Mouse (Mus musculus): Measurements from ENCODE around the gene Efcab9. TPM values are rescaled to one million over a fixed set of nuclear protein-coding genes. Genes with fewer than 3 reads are reported as not detected.

The Efcab9 gene
- 0.36 and 0.59 TPM in 2 replicates for polyA plus RNA-seq (2016; fragmentation: Nextera tagmentation; extraction: Ambion mirVana)

GRCm38 (mm10) chr11:32531871-32532764 lies at the start of gene Efcab9:
Gene Efcab9, minus strand, starts transcription at chr11:32532081.
- Histone ChIP-seq H3K36me3 (no peaks in the 10 kb centered on the region), H3K9me3 (no peaks in the 10 kb centered on the region), H3K4me1 (replicated peaks) (peaks cover 14% of the 10 kb centered on the region; the same call in 1 of the 2 replicates), H3K4me2 (peak within 1 kb of the TSS; percentile 97), H3K27me3 (peaks cover 43% of the 10 kb centered on the region), H3K27ac (no peak within 1 kb of the TSS), H3K9ac (replicated peaks) (peak within 1 kb of the TSS; percentile 67), H3K4me3 (replicated peaks) (peak within 1 kb of the TSS; percentile 71)
- 6% methylated on average over 33 of the region's 33 CpGs for WGBS
- no peak for ATAC-seq (ENCODE audit: insufficient number of reproducible peaks, insufficient read depth, low FRiP score, low TSS enrichment, low read depth)

GRCm38 (mm10) chr11:32581031-32581430 lies 49.1 kb upstream of the Efcab9 start:
- Histone ChIP-seq H3K4me3 (replicated peaks) (no peak overlapping the region), H3K9ac (replicated peaks) (no peak overlapping the region), H3K9me3 (no peaks in the 10 kb centered on the region), H3K27ac (no peak overlapping the region), H3K4me1 (replicated peaks) (0 out of 2 replicates have a peak, but pooled peaks cover 6% of the 10 kb centered on the region), H3K36me3 (no peaks in the 10 kb centered on the region), H3K27me3 (no peaks in the 10 kb centered on the region), H3K4me2 (no peak overlapping the region)
- 51% methylated on average over 2 of the region's 2 CpGs for WGBS
- ATAC-seq (ENCODE audit: insufficient number of reproducible peaks, insufficient read depth, low FRiP score, low TSS enrichment, low read depth): no peak

GRCm38 (mm10) chr11:32580305-32580947 lies 48.5 kb upstream of the Efcab9 start:
- Histone ChIP-seq H3K27ac (no peak overlapping the region), H3K9me3 (no peaks in the 10 kb centered on the region), H3K4me2 (no peak overlapping the region), H3K4me3 (replicated peaks) (no peak overlapping the region), H3K36me3 (no peaks in the 10 kb centered on the region), H3K4me1 (replicated peaks) (0 out of 2 replicates have a peak, but pooled peaks cover 6% of the 10 kb centered on the region), H3K9ac (replicated peaks) (no peak overlapping the region), H3K27me3 (no peaks in the 10 kb centered on the region)
- 81% methylated on average over 16 of the region's 16 CpGs for WGBS
- no peak for ATAC-seq (ENCODE audit: insufficient number of reproducible peaks, insufficient read depth, low FRiP score, low TSS enrichment, low read depth)

- no peak for ATAC-seq (ENCODE audit: insufficient number of reproducible peaks, insufficient read depth, low FRiP score, low TSS enrichment, low read depth)
- H3K4me3 ChIP-seq (replicated peaks): no peak overlapping the region
- no peaks in the 10 kb centered on the region for H3K27me3 ChIP-seq
- H3K4me2 ChIP-seq: no peak overlapping the region
- H3K27ac ChIP-seq: no peak overlapping the region
- no peaks in the 10 kb centered on the region for H3K9me3 ChIP-seq
- H3K9ac ChIP-seq (replicated peaks): no peak overlapping the region
- WGBS: 62% methylated on average over 5 of the region's 5 CpGs
- no peaks in the 10 kb centered on the region for H3K36me3 ChIP-seq
- 0 out of 2 replicates have a peak, but pooled peaks cover 6% of the 10 kb centered on the region for H3K4me1 ChIP-seq (replicated peaks)
Observed at GRCm38 (mm10) chr11:32576760-32577050, 44.8 kb upstream of the Efcab9 start.

- Histone ChIP-seq H3K9ac (replicated peaks) (no peak overlapping the region), H3K4me2 (no peak overlapping the region), H3K36me3 (no peaks in the 10 kb centered on the region), H3K4me1 (replicated peaks) (peaks cover 5% of the 10 kb centered on the region; the same call in 1 of the 2 replicates), H3K27me3 (no peaks in the 10 kb centered on the region), H3K9me3 (no peaks in the 10 kb centered on the region), H3K27ac (no peak overlapping the region), H3K4me3 (replicated peaks) (no peak overlapping the region)
- 84% methylated on average over 6 of the region's 6 CpGs for WGBS
- ATAC-seq (ENCODE audit: insufficient number of reproducible peaks, insufficient read depth, low FRiP score, low TSS enrichment, low read depth): no peak
Observed at GRCm38 (mm10) chr11:32575964-32576759, 44.3 kb upstream of the Efcab9 start.

- Histone ChIP-seq H3K27ac (no peak overlapping the region), H3K9me3 (no peaks in the 10 kb centered on the region), H3K4me2 (no peak overlapping the region), H3K4me3 (replicated peaks) (no peak overlapping the region), H3K36me3 (no peaks in the 10 kb centered on the region), H3K9ac (replicated peaks) (no peak overlapping the region), H3K27me3 (no peaks in the 10 kb centered on the region), H3K4me1 (replicated peaks) (no peaks in the 10 kb centered on the region; the same call in 1 of the 2 replicates)
- ATAC-seq (ENCODE audit: insufficient number of reproducible peaks, insufficient read depth, low FRiP score, low TSS enrichment, low read depth): no peak
- 83% methylated on average over 2 of the region's 2 CpGs for WGBS
Observed at GRCm38 (mm10) chr11:32573669-32574068, 41.8 kb upstream of the Efcab9 start.

- H3K4me2 ChIP-seq: no peak overlapping the region
- no peaks in the 10 kb centered on the region for H3K9me3 ChIP-seq
- no peak overlapping the region for H3K4me3 ChIP-seq (replicated peaks)
- no peaks in the 10 kb centered on the region for H3K27me3 ChIP-seq
- no peak overlapping the region for H3K27ac ChIP-seq
- no peak for ATAC-seq (ENCODE audit: insufficient number of reproducible peaks, insufficient read depth, low FRiP score, low TSS enrichment, low read depth)
- H3K36me3 ChIP-seq: no peaks in the 10 kb centered on the region
- no peaks in the 10 kb centered on the region; the same call in 1 of the 2 replicates for H3K4me1 ChIP-seq (replicated peaks)
- no peak overlapping the region for H3K9ac ChIP-seq (replicated peaks)
- WGBS: 90% methylated on average over 6 of the region's 6 CpGs
Observed at GRCm38 (mm10) chr11:32571103-32571502, 39.2 kb upstream of the Efcab9 start.

GRCm38 (mm10) chr11:32568637-32569293 lies 36.9 kb upstream of the Efcab9 start:
- Histone ChIP-seq H3K27me3 (no peaks in the 10 kb centered on the region), H3K4me1 (replicated peaks) (peaks cover 13% of the 10 kb centered on the region), H3K27ac (no peak overlapping the region), H3K36me3 (no peaks in the 10 kb centered on the region), H3K4me3 (replicated peaks) (no peak overlapping the region), H3K4me2 (no peak overlapping the region), H3K9ac (replicated peaks) (no peak overlapping the region), H3K9me3 (no peaks in the 10 kb centered on the region)
- 91% methylated on average over 15 of the region's 15 CpGs for WGBS
- ATAC-seq (ENCODE audit: insufficient number of reproducible peaks, insufficient read depth, low FRiP score, low TSS enrichment, low read depth): no peak

- WGBS: 78% methylated on average over 7 of the region's 7 CpGs
- H3K9me3 ChIP-seq: no peaks in the 10 kb centered on the region
- no peak overlapping the region for H3K27ac ChIP-seq
- H3K4me3 ChIP-seq (replicated peaks): no peak overlapping the region
- no peak overlapping the region for H3K4me2 ChIP-seq
- H3K9ac ChIP-seq (replicated peaks): no peak overlapping the region
- H3K27me3 ChIP-seq: no peaks in the 10 kb centered on the region
- no peak for ATAC-seq (ENCODE audit: insufficient number of reproducible peaks, insufficient read depth, low FRiP score, low TSS enrichment, low read depth)
- H3K4me1 ChIP-seq (replicated peaks): peaks cover 19% of the 10 kb centered on the region
- no peaks in the 10 kb centered on the region for H3K36me3 ChIP-seq
Observed at GRCm38 (mm10) chr11:32568060-32568459, 36.2 kb upstream of the Efcab9 start.

GRCm38 (mm10) chr11:32567000-32567855 lies 35.3 kb upstream of the Efcab9 start:
- WGBS: 88% methylated on average over 10 of the region's 10 CpGs
- no peaks in the 10 kb centered on the region for H3K9me3 ChIP-seq

More at GRCm38 (mm10) chr11:32567000-32567855, 35.3 kb upstream of the Efcab9 start:
- Histone ChIP-seq H3K4me2 (no peak overlapping the region), H3K9ac (replicated peaks) (no peak overlapping the region), H3K4me1 (replicated peaks) (peaks cover 19% of the 10 kb centered on the region), H3K36me3 (no peaks in the 10 kb centered on the region), H3K4me3 (replicated peaks) (no peak overlapping the region), H3K27me3 (no peaks in the 10 kb centered on the region), H3K27ac (no peak overlapping the region)
- ATAC-seq (ENCODE audit: insufficient number of reproducible peaks, insufficient read depth, low FRiP score, low TSS enrichment, low read depth): no peak
